Mouse (Mus musculus) forebrain, embryonic 14.5 days (tissue): ENCODE measurements around the gene Itgb8. TPM values are rescaled to one million over a fixed set of nuclear protein-coding genes. Genes with fewer than 3 reads are reported as not detected.

Source experiments
- ATAC-seq: fragments of 200-750 bp; cut with Nextera tagmentation; 2 replicates; pipeline ENCODE4 v1.8.0; 2017; ENCODE audit warnings: mild to moderate bottlenecking, moderate library complexity
- DNase-seq: peaks from one replicate; pipeline ENCODE4 v3.0.0-alpha.2; 2015; ENCODE audit warnings: low spot score
- H3K27ac ChIP-seq: fragments of 300-500 bp; sonication (generic); 2 replicates; pipeline ENCODE4 v1.5.1; 2014; ENCODE audit warnings: low read depth, mild to moderate bottlenecking, control low read depth, low read length, moderate library complexity
- H3K27me3 ChIP-seq: fragments of 300-500 bp; sonication (generic); replicated peaks from 2 replicates; pipeline ENCODE4 v1.6.1; 2014; ENCODE audit warnings: low read length, control low read depth, mixed read lengths; ENCODE audit not compliant: control insufficient read depth, insufficient read depth
- H3K36me3 ChIP-seq: fragments of 300-500 bp; sonication (generic); 2 replicates; pipeline ENCODE4 v1.6.1; 2014; ENCODE audit warnings: low read length, control low read depth; ENCODE audit not compliant: control insufficient read depth, insufficient read depth
- H3K4me1 ChIP-seq: fragments of 300-500 bp; sonication (generic); 2 replicates; pipeline ENCODE4 v1.6.1; 2014; ENCODE audit warnings: antibody characterized with exemption, low read length, control low read depth; ENCODE audit not compliant: control insufficient read depth, insufficient read depth
- H3K4me2 ChIP-seq: fragments of 300-500 bp; sonication (generic); 2 replicates; pipeline ENCODE4 v1.6.1; 2014; ENCODE audit warnings: mild to moderate bottlenecking, control low read depth, low read length
- H3K4me3 ChIP-seq: fragments of 300-500 bp; sonication (generic); 2 replicates; pipeline ENCODE4 v1.5.1; 2014; ENCODE audit warnings: low read depth, low read length, control low read depth
- H3K9ac ChIP-seq: fragments of 300-500 bp; sonication (generic); 2 replicates; pipeline ENCODE4 v1.6.1; 2014; ENCODE audit warnings: mild to moderate bottlenecking, low read length, control low read depth, moderate library complexity
- H3K9me3 ChIP-seq: fragments of 300-500 bp; sonication (generic); replicated peaks from 2 replicates; pipeline ENCODE4 v1.6.1; 2016; ENCODE audit warnings: low read length, control low read depth, mixed read lengths; ENCODE audit not compliant: control insufficient read depth
- WGBS: fragments of 180-500 bp; shearing (Covaris S2); extraction: QIAGEN DNeasy Blood & Tissue Kit; methylation state at CpG from one replicate; pipeline ENCODE4 v1.1.7; 2014; 5-methylcytosine and 5-hydroxymethylcytosine counted together
- polyA plus RNA-seq: library from polyadenylated mRNA; unstranded; fragments of >200 nt; fragmentation: Nextera tagmentation; extraction: Ambion mirVana; gene quantifications from 2 replicates; pipeline ENCODE4 v1.2.1, GENCODE M21; 2014

The Itgb8 gene
- polyA plus RNA-seq, 1 experiment from 2014 or later = 11.6 TPM

GRCm38 (mm10) chr12:119215225-119215624, 23.4 kb downstream of the Itgb8 start:
- WGBS = over 99% methylated on average over 3 of the region's 3 CpGs
- ATAC-seq = no peak
- Histone ChIP-seq H3K27me3 (no peaks in the 10 kb centered on the region), H3K36me3 (no peaks in the 10 kb centered on the region), H3K4me2 (no peak overlapping the region), H3K9ac (no peak overlapping the region), H3K27ac (no peak overlapping the region), H3K9me3 (no peaks in the 10 kb centered on the region), H3K4me1 (no peaks in the 10 kb centered on the region), H3K4me3 (no peak overlapping the region)
- DNase-seq = no peak

DNA sequence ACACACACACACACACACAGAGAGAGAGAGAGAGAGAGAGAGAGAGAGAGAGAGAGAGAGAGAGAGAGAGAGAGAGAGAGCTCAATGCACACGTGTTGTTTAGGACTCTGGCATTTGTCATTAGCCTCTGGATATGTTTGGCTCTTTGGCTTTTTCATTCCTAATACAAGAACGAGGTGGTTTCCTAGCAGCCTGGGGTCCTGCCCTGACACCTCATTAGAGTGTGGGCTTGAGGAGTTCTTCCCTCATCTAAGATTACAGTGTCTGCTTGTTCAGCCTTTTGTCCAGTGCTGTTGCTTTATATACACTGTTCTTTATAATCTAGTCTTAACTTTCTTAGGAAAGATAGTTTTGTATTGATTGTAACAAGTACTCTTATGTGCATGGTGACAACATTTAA, 27.1 kb downstream of the Itgb8 start:
- no peaks in the 10 kb centered on the region for H3K9me3 ChIP-seq
- ATAC-seq = no peak
- H3K4me3 ChIP-seq = no peak overlapping the region
- no peak overlapping the region for H3K27ac ChIP-seq
- H3K27me3 ChIP-seq = no peaks in the 10 kb centered on the region
- no peaks in the 10 kb centered on the region for H3K36me3 ChIP-seq
- peaks cover 4% of the 10 kb centered on the region; the same call in 1 of the 2 replicates for H3K4me1 ChIP-seq
- no peak overlapping the region for H3K4me2 ChIP-seq
- H3K9ac ChIP-seq = no peak overlapping the region
- WGBS = 38% methylated on average over 2 of the region's 2 CpGs
- DNase-seq = no peak

GRCm38 (mm10) chr12:119210590-119210989, 28.0 kb downstream of the Itgb8 start:
- DNase-seq (no peak), ATAC-seq (no peak)
- H3K4me1 ChIP-seq = peaks cover 4% of the 10 kb centered on the region; the same call in 1 of the 2 replicates
- WGBS = 86% methylated on average over 2 of the region's 2 CpGs
- no peaks in the 10 kb centered on the region for H3K27me3 ChIP-seq
- no peaks in the 10 kb centered on the region for H3K36me3 ChIP-seq
- no peak overlapping the region for H3K27ac ChIP-seq
- H3K4me3 ChIP-seq = no peak overlapping the region
- no peak overlapping the region for H3K4me2 ChIP-seq
- no peak overlapping the region for H3K9ac ChIP-seq
- no peaks in the 10 kb centered on the region for H3K9me3 ChIP-seq

- ATAC-seq (no peak), DNase-seq (no peak)
- H3K9ac ChIP-seq = no peak overlapping the region
- no peak overlapping the region for H3K27ac ChIP-seq
- H3K27me3 ChIP-seq = no peaks in the 10 kb centered on the region
- no peaks in the 10 kb centered on the region for H3K36me3 ChIP-seq
- no peak overlapping the region for H3K4me2 ChIP-seq
- no peaks in the 10 kb centered on the region for H3K9me3 ChIP-seq
- no peak overlapping the region for H3K4me3 ChIP-seq
- H3K4me1 ChIP-seq = peaks cover 4% of the 10 kb centered on the region; the same call in 1 of the 2 replicates
- WGBS = 98% methylated on average over 1 of the region's 1 CpGs
These were observed 28.6 kb downstream of the Itgb8 start for GRCm38 (mm10) chr12:119210073-119210425.

DNA sequence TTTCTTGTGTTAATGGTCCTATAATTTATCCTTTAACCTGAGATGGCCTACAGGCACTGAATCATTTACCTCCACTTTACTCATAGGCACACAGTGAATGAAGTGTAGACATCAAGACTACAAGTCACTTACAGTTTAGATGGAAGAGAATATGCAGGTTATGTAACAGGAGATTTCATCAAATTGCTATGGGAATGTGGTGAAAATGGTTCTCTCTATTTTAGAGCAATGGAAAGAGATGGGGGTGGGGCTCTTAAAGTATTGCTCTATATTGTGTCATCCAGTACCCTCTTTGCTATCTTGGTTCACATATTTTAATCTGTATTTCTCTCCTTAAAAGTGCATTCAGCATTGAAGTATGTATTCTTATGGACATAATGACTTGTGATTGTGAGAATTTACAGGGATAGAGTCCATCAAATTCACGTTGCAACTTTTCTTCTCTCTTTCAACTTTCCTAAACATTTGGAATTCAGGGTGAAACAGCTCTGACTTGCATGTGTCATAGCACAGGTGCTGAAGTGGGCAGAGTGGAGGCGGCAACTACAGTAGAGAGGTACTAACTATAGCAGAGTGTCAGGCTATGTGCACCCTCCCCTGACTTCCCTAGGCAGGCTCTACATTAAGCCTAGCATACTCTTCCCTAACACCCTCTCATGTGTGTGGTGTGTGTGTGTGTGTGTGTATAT, 29.1 kb downstream of the Itgb8 start:
- Histone ChIP-seq H3K4me1 (peaks cover 4% of the 10 kb centered on the region; the same call in 1 of the 2 replicates), H3K27ac (no peak overlapping the region), H3K9me3 (no peaks in the 10 kb centered on the region), H3K27me3 (no peaks in the 10 kb centered on the region), H3K4me3 (no peak overlapping the region), H3K4me2 (no peak overlapping the region), H3K9ac (no peak overlapping the region), H3K36me3 (no peaks in the 10 kb centered on the region)
- ATAC-seq (no peak), DNase-seq (no peak)
- WGBS = 97% methylated on average over 2 of the region's 2 CpGs

DNA sequence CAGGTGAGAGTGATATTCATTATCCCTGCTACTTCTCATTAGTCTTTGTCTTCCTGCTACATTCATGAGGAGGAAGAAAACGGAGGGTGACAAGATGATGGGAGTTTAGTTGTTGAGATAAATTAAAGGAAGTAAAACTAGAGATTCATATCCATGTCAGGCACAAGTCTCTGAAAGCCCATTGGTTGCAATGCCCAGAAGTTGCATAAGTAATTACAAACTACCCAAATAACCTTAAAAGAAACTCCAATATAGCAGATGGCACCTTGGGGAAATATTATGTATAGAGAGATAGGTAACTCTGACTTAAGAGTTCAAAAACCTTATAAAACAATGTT, 31.2 kb downstream of the Itgb8 start:
- H3K36me3 ChIP-seq = no peaks in the 10 kb centered on the region
- H3K4me3 ChIP-seq = no peak overlapping the region
- H3K4me1 ChIP-seq = peaks cover 4% of the 10 kb centered on the region; the same call in 1 of the 2 replicates
- H3K27me3 ChIP-seq = no peaks in the 10 kb centered on the region
- no peak overlapping the region for H3K9ac ChIP-seq
- H3K4me2 ChIP-seq = no peak overlapping the region
- ATAC-seq (no peak), DNase-seq (no peak)
- WGBS = 68% methylated on average over 1 of the region's 1 CpGs
- H3K27ac ChIP-seq = no peak overlapping the region
- H3K9me3 ChIP-seq = no peaks in the 10 kb centered on the region

- Histone ChIP-seq H3K27me3 (no peaks in the 10 kb centered on the region), H3K36me3 (no peaks in the 10 kb centered on the region), H3K4me3 (no peak overlapping the region), H3K4me2 (no peak overlapping the region), H3K9me3 (no peaks in the 10 kb centered on the region), H3K27ac (no peak overlapping the region), H3K9ac (no peak overlapping the region), H3K4me1 (peaks cover 4% of the 10 kb centered on the region; the same call in 1 of the 2 replicates)
- DNase-seq = peak; percentile 79
- ATAC-seq = peak; percentile 84
- WGBS = 67% methylated on average over 6 of the region's 6 CpGs
These were observed 31.7 kb downstream of the Itgb8 start for GRCm38 (mm10) chr12:119206711-119207463.

DNA sequence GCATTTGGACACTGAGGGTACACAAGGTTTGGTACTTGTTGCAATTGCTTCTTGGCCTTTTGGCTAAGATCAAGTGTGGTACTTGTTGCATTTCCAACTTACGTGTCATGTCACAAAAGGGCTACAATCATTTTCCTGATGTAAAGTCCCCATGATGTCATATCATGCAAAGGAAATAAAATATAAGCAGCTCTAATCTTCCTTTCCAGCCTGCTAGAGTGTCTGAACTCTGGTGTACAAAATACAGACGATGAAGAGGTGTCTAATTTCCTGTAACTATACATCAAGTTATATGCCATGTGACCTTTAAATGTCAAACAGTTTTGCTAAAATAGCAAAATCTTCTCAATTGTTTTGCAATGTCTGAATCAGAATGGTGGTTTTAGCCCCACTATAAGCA, 34.2 kb downstream of the Itgb8 start:
- Histone ChIP-seq H3K9ac (no peak overlapping the region), H3K4me3 (no peak overlapping the region), H3K4me1 (peaks cover 4% of the 10 kb centered on the region; the same call in 1 of the 2 replicates), H3K27me3 (no peaks in the 10 kb centered on the region), H3K9me3 (no peaks in the 10 kb centered on the region), H3K36me3 (no peaks in the 10 kb centered on the region), H3K27ac (no peak overlapping the region), H3K4me2 (no peak overlapping the region)
- DNase-seq (no peak), ATAC-seq (no peak)
- WGBS = 82% methylated on average over 2 of the region's 2 CpGs

DNA sequence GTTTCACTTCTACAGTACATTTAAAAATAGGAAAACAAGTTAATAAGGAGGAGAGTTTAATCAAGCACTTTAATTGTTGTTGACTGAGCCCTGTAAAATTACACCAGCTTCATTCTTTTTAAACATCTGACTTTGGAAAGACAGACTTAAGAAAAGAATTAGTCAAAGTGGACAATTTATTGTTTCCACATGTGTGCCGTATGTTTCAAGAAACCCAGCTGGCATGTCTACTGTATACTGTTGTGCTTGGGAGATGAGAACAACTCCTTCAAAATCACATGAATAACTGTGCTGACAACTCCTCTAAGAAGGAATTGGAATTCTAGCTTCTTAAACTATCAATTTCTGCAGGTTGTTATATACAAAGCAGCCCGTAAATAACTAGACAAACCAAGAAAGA, 35.8 kb downstream of the Itgb8 start:
- H3K27ac ChIP-seq = no peak overlapping the region
- no peaks in the 10 kb centered on the region for H3K9me3 ChIP-seq
- ATAC-seq (no peak), DNase-seq (no peak)
- H3K4me1 ChIP-seq = peaks cover 4% of the 10 kb centered on the region; the same call in 1 of the 2 replicates
- H3K4me3 ChIP-seq = no peak overlapping the region
- H3K4me2 ChIP-seq = no peak overlapping the region
- H3K9ac ChIP-seq = no peak overlapping the region
- no peaks in the 10 kb centered on the region for H3K36me3 ChIP-seq
- WGBS = 85% methylated on average over 2 of the region's 2 CpGs
- H3K27me3 ChIP-seq = no peaks in the 10 kb centered on the region
